Mouse (Mus musculus) lung, postnatal 0 days (tissue): ENCODE results near the gene Arhgef15. TPM values are rescaled to one million over a fixed set of nuclear protein-coding genes. Genes with fewer than 3 reads are reported as not detected.
A peak's percentile ranks its signal among the peaks of the same experiment; 100 is the strongest.

Experiments
- ATAC-seq: fragments of 200-750 bp; cut with Nextera tagmentation; 2 replicates; pipeline ENCODE4 v1.8.0; 2017; ENCODE audit warnings: moderate library complexity
- DNase-seq: peaks from one replicate; pipeline ENCODE4 v3.0.0-alpha.2; 2016; ENCODE audit warnings: low spot score
- H3K27ac ChIP-seq: fragments of 300-500 bp; sonication (generic); 2 replicates; pipeline ENCODE4 v1.5.1; 2014; ENCODE audit warnings: antibody characterized with exemption, mild to moderate bottlenecking, low read length, mixed read lengths
- H3K27me3 ChIP-seq: fragments of 300-500 bp; sonication (generic); replicated peaks from 2 replicates; pipeline ENCODE4 v1.6.1; 2014; ENCODE audit warnings: low read length, mixed read lengths; ENCODE audit not compliant: insufficient read depth
- H3K36me3 ChIP-seq: fragments of 300-500 bp; sonication (generic); 2 replicates; pipeline ENCODE4 v1.6.1; 2014; ENCODE audit warnings: low read length, mixed read lengths; ENCODE audit not compliant: insufficient read depth
- H3K4me1 ChIP-seq: fragments of 300-500 bp; sonication (generic); 2 replicates; pipeline ENCODE4 v1.6.1; 2014; ENCODE audit warnings: antibody characterized with exemption, low read depth, low read length, mixed read lengths; ENCODE audit not compliant: insufficient read depth
- H3K4me2 ChIP-seq: fragments of 300-500 bp; sonication (generic); replicated peaks from 2 replicates; pipeline ENCODE4 v1.6.1; 2014; ENCODE audit warnings: low read depth, mild to moderate bottlenecking, low read length, moderate library complexity, mixed read lengths
- H3K4me3 ChIP-seq: fragments of 300-500 bp; sonication (generic); 2 replicates; pipeline ENCODE4 v1.5.1; 2014; ENCODE audit warnings: low read depth, low read length
- H3K9ac ChIP-seq: fragments of 300-500 bp; sonication (generic); replicated peaks from 2 replicates; pipeline ENCODE4 v1.6.1; 2014; ENCODE audit warnings: low read depth, mild to moderate bottlenecking
- H3K9me3 ChIP-seq: fragments of 300-500 bp; sonication (generic); 2 replicates; pipeline ENCODE4 v1.6.1; 2016; ENCODE audit warnings: low read length, mixed read lengths
- CTCF ChIP-seq: IDR thresholded peaks from 2 replicates; pipeline ENCODE4 v1.5.1; 2016; ENCODE audit warnings: antibody characterized with exemption, mild to moderate bottlenecking
- EP300 ChIP-seq: IDR thresholded peaks from 2 replicates; pipeline ENCODE4 v1.6.1; 2016; ENCODE audit warnings: antibody characterized with exemption, mild to moderate bottlenecking, control low read depth
- WGBS: fragments of 180-500 bp; shearing (Covaris S2); extraction: QIAGEN DNeasy Blood & Tissue Kit; methylation state at CpG from one replicate; pipeline ENCODE4 v1.1.7; 2014; 5-methylcytosine and 5-hydroxymethylcytosine counted together
- microRNA-seq: library from miRNA; unstranded; fragments of <30 nt; microRNA quantifications from one replicate; pipeline ENCODE4, GENCODE M21; 2016
- polyA plus RNA-seq: library from polyadenylated mRNA; unstranded; fragments of >200 nt; fragmentation: Nextera tagmentation; extraction: Ambion mirVana; gene quantifications from 2 replicates; pipeline ENCODE4 v1.2.1, GENCODE M21; 2015

The Arhgef15 gene
- polyA plus RNA-seq, 1 experiment from 2014 or later = 24.2 TPM

DNA sequence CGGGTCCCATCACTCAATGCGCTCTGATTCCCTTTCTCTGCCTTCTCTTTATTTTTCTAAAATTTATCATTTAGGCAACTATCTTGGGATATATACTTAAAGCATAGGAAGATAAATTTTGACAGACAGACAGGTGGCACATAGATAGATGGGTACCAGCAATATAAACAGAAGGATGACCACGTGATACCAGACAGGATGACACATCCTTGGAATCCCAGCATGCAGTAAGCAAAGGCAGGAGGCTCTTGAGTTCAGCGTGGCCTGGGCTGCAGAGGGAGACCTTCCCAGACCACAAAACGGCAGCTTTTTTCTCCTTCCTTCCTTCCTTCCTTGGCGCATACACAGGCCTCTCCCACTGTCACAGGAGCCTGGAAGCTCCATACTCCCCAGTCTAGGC, 59.4 kb downstream of the Arhgef15 start:
- Histone ChIP-seq H3K36me3 (no peaks in the 10 kb centered on the region; the same call in 1 of the 2 replicates), H3K27me3 (no peaks in the 10 kb centered on the region), H3K9ac (no peak overlapping the region), H3K9me3 (no peaks in the 10 kb centered on the region), H3K4me2 (no peak overlapping the region), H3K4me1 (no peaks in the 10 kb centered on the region), H3K27ac (no peak overlapping the region), H3K4me3 (no peak overlapping the region)
- TF ChIP-seq EP300 = no peak
- TF ChIP-seq CTCF = no peak
- WGBS = 56% methylated on average over 6 of the region's 6 CpGs
- ATAC-seq = no peak
- DNase-seq = no peak

DNA sequence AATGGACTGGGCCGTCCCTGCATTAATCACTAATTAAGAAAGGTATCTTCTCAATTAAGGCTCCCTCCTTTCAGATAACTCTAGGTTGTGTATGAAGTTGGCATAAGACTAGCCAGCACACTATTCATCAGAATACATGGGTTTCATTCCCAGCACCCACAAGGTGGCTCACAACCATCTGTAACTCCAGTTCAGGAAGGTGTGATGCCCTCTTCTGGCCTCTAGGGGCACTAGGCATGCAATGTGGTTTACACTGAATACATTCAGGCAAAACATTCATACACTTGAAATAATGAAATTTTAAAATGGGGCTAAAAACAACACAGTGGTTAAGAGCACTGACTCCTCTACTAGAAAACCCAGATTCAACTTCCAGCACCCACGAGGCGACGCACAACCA, 60.2 kb downstream of the Arhgef15 start:
- Histone ChIP-seq H3K4me3 (no peak overlapping the region), H3K36me3 (no peaks in the 10 kb centered on the region), H3K27ac (no peak overlapping the region), H3K4me1 (peaks cover 2% of the 10 kb centered on the region; the same call in 1 of the 2 replicates), H3K9me3 (no peaks in the 10 kb centered on the region), H3K9ac (no peak overlapping the region), H3K4me2 (no peak overlapping the region), H3K27me3 (no peaks in the 10 kb centered on the region)
- WGBS = 50% methylated on average over 4 of the region's 4 CpGs
- peak; percentile 82 for TF ChIP-seq CTCF
- no peak for TF ChIP-seq EP300
- DNase-seq (peak; percentile 49), ATAC-seq (no peak)

DNA sequence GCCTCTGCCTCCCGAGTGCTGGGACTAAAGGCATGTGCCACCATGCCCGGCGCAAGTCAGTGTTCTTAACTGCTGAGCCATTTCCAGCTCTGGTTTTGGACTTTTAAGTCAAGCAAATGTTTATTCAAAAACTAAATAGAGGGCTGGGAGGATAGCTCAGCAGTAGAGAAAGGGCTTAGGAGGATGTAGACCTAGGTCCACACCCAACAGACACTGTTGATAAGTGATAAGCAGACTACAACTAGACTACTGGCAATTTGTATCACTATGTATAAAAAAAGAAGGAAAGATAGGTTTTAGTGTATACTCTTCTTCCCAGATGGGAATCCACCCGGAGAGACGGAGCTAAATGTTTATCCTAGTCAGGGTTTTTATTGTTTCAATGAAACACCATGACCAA, 61.0 kb downstream of the Arhgef15 start:
- 73% methylated on average over 5 of the region's 5 CpGs for WGBS
- peaks cover 5% of the 10 kb centered on the region; the same call in 1 of the 2 replicates for H3K4me1 ChIP-seq
- H3K27ac ChIP-seq = no peak overlapping the region
- no peak overlapping the region for H3K9ac ChIP-seq
- H3K36me3 ChIP-seq = no peaks in the 10 kb centered on the region
- no peak for ATAC-seq
- no peaks in the 10 kb centered on the region for H3K27me3 ChIP-seq
- no peak for TF ChIP-seq CTCF
- TF ChIP-seq EP300 = 0 out of 2 replicates have a peak, but pooled peaks have one; percentile 17
- H3K9me3 ChIP-seq = no peaks in the 10 kb centered on the region
- H3K4me2 ChIP-seq = no peak overlapping the region
- no peak overlapping the region for H3K4me3 ChIP-seq
- DNase-seq = no peak

- Histone ChIP-seq H3K27me3 (no peaks in the 10 kb centered on the region), H3K4me1 (peaks cover 5% of the 10 kb centered on the region; the same call in 1 of the 2 replicates), H3K4me2 (no peak overlapping the region), H3K36me3 (no peaks in the 10 kb centered on the region), H3K9me3 (no peaks in the 10 kb centered on the region), H3K4me3 (no peak overlapping the region), H3K27ac (no peak overlapping the region), H3K9ac (no peak overlapping the region)
- DNase-seq (no peak), ATAC-seq (no peak)
- no peak for TF ChIP-seq CTCF
- no peak for TF ChIP-seq EP300
- WGBS = 48% methylated on average over 12 of the region's 12 CpGs
Measured at GRCm38 (mm10) chr11:68893911-68894464, 63.3 kb downstream of the Arhgef15 start.

Small RNA genes within 50 kb of the gene (microRNA-seq; reads per million reads assigned to microRNA genes)
- 1.7 reads per million for gene Mir3062

Other genes starting within 250 kb of the Arhgef15 start
- gene Ndel1, start 85.6 kb downstream of the Arhgef15 start, polyA plus RNA-seq = 79.1 and 85.4 TPM in 2 replicates
- gene Rnf222, start 68.9 kb downstream of the Arhgef15 start, polyA plus RNA-seq = 0.16 and 0.19 TPM in 2 replicates
- gene Rpl26, start 55.9 kb downstream of the Arhgef15 start, polyA plus RNA-seq = 741 and 807 TPM in 2 replicates
- gene Odf4, start 30.4 kb downstream of the Arhgef15 start, polyA plus RNA-seq = not detected in 2 replicates
- 4.3 and 5.5 TPM in 2 replicates for gene Slc25a35, start 10.7 kb upstream of the Arhgef15 start, polyA plus RNA-seq
- 16.0 and 18.3 TPM in 2 replicates for gene Rangrf, start 17.7 kb upstream of the Arhgef15 start, polyA plus RNA-seq
- 7.0 and 9.0 TPM in 2 replicates for gene Pfas, start 51.0 kb upstream of the Arhgef15 start, polyA plus RNA-seq
- gene Ctc1, start 58.4 kb upstream of the Arhgef15 start, polyA plus RNA-seq = 12.2 and 12.3 TPM in 2 replicates
- 6.5 and 9.1 TPM in 2 replicates for gene Aurkb, start 88.2 kb upstream of the Arhgef15 start, polyA plus RNA-seq
- gene Borcs6, start 102.2 kb upstream of the Arhgef15 start, polyA plus RNA-seq = 20.1 and 21.9 TPM in 2 replicates
- gene Tmem107, start 113.3 kb upstream of the Arhgef15 start, polyA plus RNA-seq = 62.9 and 70.0 TPM in 2 replicates
- gene Vamp2, start 131.0 kb upstream of the Arhgef15 start, polyA plus RNA-seq = 45.0 and 50.6 TPM in 2 replicates
- gene Per1, start 137.7 kb upstream of the Arhgef15 start, polyA plus RNA-seq = 16.6 and 30.0 TPM in 2 replicates
- gene Hes7, start 162.9 kb upstream of the Arhgef15 start, polyA plus RNA-seq = 0.38 and 0.49 TPM in 2 replicates
- gene 9130213A22Rik, start 165.1 kb upstream of the Arhgef15 start, polyA plus RNA-seq = 0.42 and 0.50 TPM in 2 replicates
- 0.13 and 0.44 TPM in 2 replicates for gene Aloxe3, start 168.4 kb upstream of the Arhgef15 start, polyA plus RNA-seq
- gene Alox12b, start 199.5 kb upstream of the Arhgef15 start, polyA plus RNA-seq = not detected in 2 replicates
- gene Alox8, start 240.4 kb upstream of the Arhgef15 start, polyA plus RNA-seq = 0.04 and 0.08 TPM in 2 replicates